In the genomic region with DNA sequence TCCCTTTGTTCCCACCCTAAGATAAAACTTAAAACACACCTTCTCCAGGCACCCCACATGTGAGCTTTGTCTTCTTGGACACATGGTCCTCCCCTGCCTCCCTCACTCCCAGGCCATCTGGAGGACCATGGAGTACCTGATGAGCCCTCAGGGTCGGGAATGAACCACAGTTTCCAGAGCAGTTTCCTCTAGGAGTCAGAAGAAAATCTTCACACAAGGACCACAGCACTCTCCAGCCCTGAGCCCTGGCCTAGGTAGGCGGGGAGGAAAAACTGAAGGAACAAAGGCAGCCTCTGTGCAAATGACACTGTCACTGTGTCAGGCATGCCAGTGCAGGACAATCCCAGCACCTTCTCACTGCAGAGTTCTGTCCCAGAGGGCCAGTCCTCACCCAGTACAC, we compare ENCODE assay signal across 26 mouse cellular contexts.
"Had no signal": no experiment of that assay in that cellular context is flagged by ENCODE, and none has a peak within 500 bp of the region (broad histone marks: within the 10 kb centered on the region; RNA-seq: fewer than 3 reads in every experiment).

No protein-coding gene starts in this region.

- H3K27me3 ChIP-seq: heart, embryonic 13.5 days; heart, embryonic 15.5 days; hindbrain, embryonic 13.5 days; hindbrain, embryonic 15.5 days; intestine, embryonic 15.5 days; kidney, embryonic 15.5 days; limb, embryonic 13.5 days; limb, embryonic 15.5 days; liver, embryonic 12.5 days had no signal

- H3K9me3 ChIP-seq: heart, embryonic 13.5 days; heart, embryonic 15.5 days; hindbrain, embryonic 13.5 days; hindbrain, embryonic 15.5 days; intestine, embryonic 15.5 days; kidney, embryonic 15.5 days; limb, embryonic 13.5 days; limb, embryonic 15.5 days; liver, embryonic 12.5 days had no signal

- H3K36me3 ChIP-seq: heart, embryonic 13.5 days; heart, embryonic 15.5 days; hindbrain, embryonic 13.5 days; hindbrain, embryonic 15.5 days; intestine, embryonic 15.5 days; kidney, embryonic 15.5 days; limb, embryonic 13.5 days; limb, embryonic 15.5 days; liver, embryonic 12.5 days had no signal

- H3K4me1 ChIP-seq: hindbrain, embryonic 13.5 days; hindbrain, embryonic 15.5 days; intestine, embryonic 15.5 days; liver, embryonic 12.5 days had no signal

- H3K4me2 ChIP-seq: heart, embryonic 11.5 days; heart, embryonic 13.5 days; heart, embryonic 15.5 days; hindbrain, embryonic 13.5 days; hindbrain, embryonic 15.5 days; intestine, embryonic 15.5 days; kidney, embryonic 15.5 days; limb, embryonic 13.5 days; limb, embryonic 15.5 days; liver, embryonic 12.5 days had no signal

- DNase-seq: gastrocnemius, adult 2 months; gastrocnemius, postnatal 14 days; gastrocnemius, postnatal 36 days; heart, adult 18-20 months; heart, postnatal 14 days; kidney, adult 11 months; kidney, adult 2 months; kidney, adult 9 months; kidney, postnatal 14 days; kidney, postnatal 36 days; layer of hippocampus, adult 9-11 months; layer of hippocampus, postnatal 36 days; left cerebral cortex, postnatal 4 days had no signal

- H3K4me3 ChIP-seq: gastrocnemius, adult 2 months; heart, embryonic 13.5 days; heart, embryonic 15.5 days; hindbrain, embryonic 13.5 days; hindbrain, embryonic 15.5 days; intestine, embryonic 15.5 days; kidney, embryonic 15.5 days; limb, embryonic 13.5 days; limb, embryonic 15.5 days; liver, embryonic 12.5 days had no signal

- ATAC-seq: forebrain, embryonic 16.5 days; hindbrain, postnatal 0 days; intestine, embryonic 15.5 days; liver, embryonic 12.5 days had no signal

- H3K9ac ChIP-seq: heart, embryonic 13.5 days; heart, embryonic 15.5 days; hindbrain, embryonic 13.5 days; hindbrain, embryonic 15.5 days; intestine, embryonic 15.5 days; kidney, embryonic 15.5 days; limb, embryonic 13.5 days; limb, embryonic 15.5 days; liver, embryonic 12.5 days had no signal

- H3K27ac ChIP-seq: gastrocnemius, adult 2 months; heart, embryonic 13.5 days; heart, embryonic 15.5 days; hindbrain, embryonic 13.5 days; hindbrain, embryonic 15.5 days; hindbrain, postnatal 0 days; intestine, embryonic 15.5 days; kidney, embryonic 15.5 days; kidney, postnatal 0 days; limb, embryonic 13.5 days; limb, embryonic 15.5 days; liver, embryonic 12.5 days had no signal
